Mouse (Mus musculus) heart, adult 8-10 months (tissue): ENCODE data around the gene Armc5. TPM values are rescaled to one million over a fixed set of nuclear protein-coding genes. Genes with fewer than 3 reads are reported as not detected.
A peak's percentile ranks its signal among the peaks of the same experiment; 100 is the strongest.

Experiments
- DNase-seq: peaks from one replicate; pipeline ENCODE4 v3.0.0; 2022; ENCODE audit warnings: low spot score
- total RNA-seq, 4 experiments: library from RNA; stranded (reverse); gene quantifications; 2 replicates each; pipeline ENCODE4 v1.2.4; 2022

Gene Armc5
- total RNA-seq, 4 experiments from 2014 or later = 7.0 to 10.5 (median 7.9) TPM

DNA sequence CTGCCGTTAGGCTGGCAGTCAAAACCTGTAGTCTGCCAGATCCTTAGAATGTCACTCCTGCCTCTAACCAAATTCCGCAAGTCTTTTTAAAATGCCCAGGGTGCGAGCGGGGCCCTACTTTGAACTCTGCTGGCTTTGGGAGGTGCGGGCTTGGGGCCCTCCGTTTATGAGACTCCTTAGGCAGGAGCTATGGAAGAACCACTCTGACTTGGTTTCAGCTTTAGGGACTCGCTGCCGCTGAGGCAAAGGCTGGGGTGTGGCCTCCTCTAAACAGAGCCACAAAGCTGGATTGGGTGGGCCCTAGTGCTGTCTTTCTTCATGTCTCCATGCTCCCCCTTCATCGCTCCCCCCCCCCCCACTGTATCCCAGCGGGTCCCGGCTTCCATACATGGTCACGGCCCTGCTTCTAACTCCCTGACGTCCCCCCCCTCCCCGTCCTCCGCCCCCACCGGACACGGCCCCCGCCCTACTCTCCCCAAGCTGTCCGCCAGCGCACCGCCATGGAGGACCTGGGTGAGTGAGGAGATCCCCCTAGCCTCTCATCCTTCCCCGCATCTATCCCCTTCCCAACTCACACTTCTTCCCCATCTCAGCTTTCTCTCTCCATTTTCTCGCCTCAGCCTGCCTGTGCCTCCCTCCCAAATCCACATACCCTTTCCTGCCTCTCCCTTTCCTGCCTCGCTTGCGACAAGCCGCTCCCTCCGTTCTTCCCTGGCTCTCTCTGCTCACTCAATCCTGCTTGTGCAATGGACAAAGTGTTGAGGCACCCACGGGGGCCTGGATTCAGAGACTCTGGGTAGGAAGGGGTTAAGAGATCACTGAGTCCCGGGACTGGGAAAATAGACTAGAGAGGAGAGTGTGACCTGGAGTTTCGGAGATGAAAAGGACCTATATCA is 9.6 kb downstream of the Armc5 start, which contains the start of gene Tgfb1i1:
Gene Tgfb1i1 (plus strand): TSS at position 317 of the 896 bp plus-strand sequence.
- DNase-seq = peak; percentile 68

DNA sequence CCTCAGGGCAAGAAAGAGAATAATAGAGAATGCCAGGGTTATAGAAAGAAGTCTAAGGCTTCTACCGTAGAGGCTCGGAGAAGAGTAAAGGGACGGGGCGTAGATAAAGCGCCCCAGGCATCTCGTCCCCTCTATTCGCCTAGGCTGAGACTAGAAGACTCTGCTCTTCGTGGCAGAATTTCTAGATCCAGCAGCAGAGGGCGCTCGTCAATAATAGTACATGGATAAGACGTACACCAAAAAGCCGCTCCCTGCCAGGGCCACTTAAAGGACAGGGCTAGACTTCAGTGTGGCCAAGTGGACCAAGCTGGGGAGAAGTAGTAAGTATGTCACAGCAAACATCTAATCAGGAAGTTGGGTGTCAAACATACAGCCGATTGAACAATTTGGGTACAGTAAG is 10.3 kb downstream of the Armc5 start:
- DNase-seq = peak; percentile 90

DNA sequence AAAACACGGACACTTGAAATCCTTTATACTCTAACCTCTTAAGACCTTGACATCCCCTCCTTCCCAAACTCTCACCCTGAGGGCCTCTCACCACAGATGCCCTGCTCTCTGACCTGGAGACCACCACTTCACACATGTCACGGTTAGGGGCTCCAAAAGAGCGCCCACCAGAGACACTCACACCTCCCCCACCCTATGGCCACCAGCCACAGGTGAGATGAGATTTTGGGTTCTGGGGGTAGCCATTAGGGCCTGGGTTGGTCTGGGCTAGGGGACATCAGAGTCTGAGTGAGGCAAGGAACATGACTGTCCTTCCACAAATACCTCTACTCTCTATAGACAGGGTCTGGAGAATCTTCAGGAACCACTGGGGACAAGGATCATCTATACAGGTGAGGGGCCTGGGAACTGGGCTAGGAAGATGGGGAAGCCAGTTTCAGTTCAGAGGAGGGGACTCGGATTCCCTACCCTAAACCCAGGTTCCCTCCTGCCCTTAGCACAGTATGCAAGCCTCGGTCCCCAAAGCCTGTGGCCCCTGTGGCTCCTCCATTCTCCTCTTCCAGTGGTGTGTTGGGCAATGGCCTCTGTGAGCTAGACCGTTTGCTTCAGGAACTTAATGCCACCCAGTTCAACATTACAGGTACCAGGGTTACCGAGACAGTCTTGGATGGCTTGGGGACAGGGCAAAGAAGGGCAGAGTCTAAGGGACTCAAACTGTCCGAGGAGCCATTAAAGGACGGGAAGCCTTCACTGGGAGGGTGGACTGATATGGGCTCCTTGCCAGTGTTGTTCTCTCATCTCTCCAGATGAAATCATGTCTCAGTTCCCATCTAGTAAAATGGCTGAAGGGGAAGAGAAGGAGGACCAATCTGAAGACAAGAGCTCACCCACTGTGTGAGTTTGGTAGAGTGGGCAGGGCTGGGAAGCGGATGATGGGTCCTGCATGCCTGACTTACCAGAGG is 11.2 kb downstream of the Armc5 start:
- no peak for DNase-seq

DNA sequence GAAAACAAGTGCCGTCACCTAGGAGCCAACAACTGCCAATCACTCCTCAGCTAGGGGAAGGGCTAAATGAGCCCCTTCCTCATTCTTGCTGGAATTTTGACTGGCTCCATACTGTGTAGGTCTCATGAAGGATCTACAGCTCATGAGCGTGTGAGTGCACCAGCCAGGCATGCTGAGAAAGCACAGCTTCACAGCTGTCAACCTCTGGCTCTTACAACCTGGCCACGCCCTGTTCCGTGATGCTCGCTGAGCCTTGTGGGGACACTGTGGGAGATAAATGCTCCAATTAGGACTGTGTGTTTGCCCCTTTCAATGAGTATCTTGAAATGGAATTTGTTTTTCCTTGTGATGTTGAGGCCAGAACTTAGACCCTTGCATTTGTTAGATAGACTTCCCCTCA is 12.9 kb downstream of the Armc5 start:
- no peak for DNase-seq

DNA sequence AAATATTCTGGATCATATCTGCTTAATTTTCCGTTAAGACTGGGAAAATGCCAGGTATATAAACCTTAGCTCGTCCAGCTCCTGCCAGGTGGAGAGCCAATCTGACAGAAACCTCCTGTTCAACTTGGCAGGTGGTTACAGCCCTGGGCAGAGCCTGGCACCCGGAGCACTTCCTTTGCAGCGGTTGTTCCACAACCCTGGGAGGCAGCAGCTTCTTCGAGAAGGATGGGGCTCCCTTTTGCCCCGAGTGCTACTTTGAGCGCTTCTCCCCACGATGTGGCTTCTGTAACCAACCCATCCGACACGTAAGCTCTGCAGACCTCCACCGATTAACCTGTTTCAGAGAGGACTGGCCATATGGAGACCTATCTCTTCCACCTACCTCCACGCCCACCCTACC is 14.8 kb downstream of the Armc5 start:
- no peak for DNase-seq

DNA sequence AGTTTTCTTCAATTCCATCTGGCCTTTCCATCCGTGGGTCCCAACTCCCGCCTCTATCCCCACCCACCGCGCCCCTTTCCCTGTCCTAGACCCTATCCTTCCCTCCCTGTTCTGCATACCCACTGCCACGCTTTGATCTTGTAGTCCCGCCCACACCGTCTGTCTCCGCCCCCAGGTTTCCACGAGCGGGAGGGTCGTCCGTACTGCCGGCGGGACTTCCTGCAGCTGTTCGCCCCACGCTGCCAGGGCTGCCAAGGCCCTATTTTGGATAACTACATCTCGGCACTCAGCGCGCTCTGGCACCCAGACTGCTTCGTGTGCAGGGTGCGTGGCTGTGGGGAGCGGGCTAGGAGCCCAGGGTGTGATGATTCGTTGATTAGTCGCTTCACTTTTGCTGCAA is 15.5 kb downstream of the Armc5 start:
- DNase-seq = no peak

DNA sequence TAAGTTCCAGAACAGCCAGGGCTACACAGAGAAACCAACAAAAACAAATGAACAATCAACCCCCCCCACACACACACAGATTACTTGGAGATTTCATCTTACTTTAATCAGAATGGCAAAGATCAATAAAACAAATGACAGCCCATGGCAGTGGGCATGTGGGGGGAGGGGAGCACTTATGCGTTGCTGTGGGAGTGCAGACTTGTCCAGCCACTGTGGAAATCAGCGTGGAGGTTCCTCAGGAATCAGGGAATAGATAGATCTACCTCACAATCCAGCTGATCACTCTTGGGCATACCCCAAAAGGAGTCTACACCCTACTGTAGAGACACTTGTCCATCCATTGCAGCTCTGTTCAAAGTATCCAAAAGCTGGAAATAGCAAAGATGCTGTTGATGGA is 17.8 kb downstream of the Armc5 start:
- DNase-seq = no peak

DNA sequence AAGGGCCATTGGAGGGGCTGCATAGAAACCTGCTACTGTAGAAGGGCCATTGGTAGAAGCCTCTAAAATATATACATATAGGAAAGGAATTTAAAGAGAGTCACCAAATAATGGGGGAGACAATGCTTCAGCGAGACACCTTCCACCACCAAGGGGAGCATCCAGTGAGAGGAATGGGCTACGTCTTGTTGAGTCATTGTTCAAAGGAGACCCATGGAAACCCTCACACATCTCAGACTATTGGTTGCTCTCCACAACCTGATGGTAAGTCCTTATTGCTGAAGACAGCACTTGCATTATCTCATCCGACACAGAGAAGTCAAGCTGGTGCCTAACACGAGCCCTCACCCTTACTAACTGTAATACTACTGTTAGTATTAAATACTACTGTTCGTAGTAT is 18.6 kb downstream of the Armc5 start:
- DNase-seq = no peak

DNA sequence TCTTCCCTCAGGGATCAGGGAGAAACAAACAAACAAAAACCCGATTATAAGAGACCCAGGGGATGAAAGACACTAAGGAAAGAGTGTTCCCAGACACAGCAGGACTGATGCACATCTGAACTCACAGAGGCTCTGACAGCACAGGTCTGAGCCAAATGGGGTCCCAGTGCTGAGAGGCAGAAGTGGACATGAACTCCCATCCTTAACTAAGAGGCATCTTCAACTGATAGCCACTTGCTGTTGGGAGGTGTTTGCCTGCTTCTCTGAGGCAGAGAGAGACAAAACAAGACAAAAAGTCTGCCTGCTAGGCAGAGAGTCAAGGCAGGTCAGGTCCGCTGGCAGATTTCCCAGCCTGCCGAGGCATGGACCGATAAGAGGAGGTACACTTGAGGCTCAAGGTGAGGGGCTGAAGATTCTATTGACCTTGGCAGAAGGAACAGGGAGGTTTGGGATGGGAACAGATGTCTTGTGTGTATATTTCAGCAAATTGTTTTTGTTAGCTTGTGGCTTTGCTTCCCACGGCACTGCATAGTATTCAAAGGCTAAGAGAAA is 19.7 kb downstream of the Armc5 start:
- no peak for DNase-seq

DNA sequence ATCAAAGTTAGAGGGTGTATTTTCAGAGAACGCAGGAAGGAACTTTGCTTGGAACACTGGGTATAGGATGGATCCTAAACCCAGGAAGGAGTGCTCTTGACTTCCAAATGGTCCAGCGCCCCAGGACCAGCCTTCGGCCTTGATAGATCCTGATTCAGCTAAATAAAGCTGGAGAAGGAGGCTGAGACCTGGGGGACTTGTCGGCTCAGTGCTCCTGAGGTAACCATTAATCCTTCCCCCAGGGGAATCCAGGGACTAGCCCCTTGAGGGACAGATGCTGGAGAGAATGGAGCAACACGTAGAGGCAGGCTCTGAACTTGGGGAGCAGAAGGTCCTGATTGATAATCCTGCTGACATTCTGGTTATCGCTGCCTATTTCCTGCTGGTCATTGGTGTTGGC is 28.3 kb downstream of the Armc5 start, which contains the start of gene Slc5a2:
Gene Slc5a2 (plus strand): TSS at position 247 of the 400 bp plus-strand sequence.
- no peak for DNase-seq

DNA sequence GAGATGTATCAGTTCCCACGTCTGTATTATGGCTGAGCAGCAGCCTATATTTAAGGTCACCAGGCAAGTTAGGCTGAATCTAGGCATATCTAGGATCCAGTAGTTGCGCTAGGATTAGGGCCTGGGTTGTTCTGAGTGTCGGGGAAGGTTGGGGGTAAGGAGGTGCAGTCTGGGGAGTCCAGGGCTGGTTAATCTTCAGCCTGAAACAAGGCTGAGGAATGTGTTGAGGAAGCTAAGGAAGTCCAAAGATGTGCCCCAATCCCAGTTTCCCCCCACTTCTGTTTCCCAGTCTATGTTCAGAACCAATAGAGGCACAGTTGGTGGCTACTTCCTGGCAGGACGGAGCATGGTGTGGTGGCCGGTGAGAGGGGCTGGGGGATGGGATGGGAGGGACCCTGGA is 28.9 kb downstream of the Armc5 start:
- no peak for DNase-seq

DNA sequence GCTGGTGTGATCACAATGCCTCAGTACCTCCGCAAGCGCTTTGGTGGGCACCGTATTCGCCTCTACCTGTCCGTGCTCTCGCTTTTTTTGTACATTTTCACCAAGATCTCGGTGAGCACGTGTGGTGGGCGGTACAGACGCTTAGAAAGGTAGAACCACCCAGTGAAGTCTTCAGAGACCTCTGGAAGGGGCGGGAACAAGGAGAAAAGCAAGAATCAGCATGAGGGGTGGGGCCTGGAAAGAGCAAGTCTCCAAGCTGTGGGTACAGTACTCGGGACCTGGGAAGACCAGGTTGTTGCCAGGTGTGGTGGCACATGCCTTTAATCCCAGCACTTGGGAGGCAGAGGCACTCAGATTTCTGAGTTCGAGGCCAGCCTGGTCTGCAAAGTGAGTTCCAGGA is 30.2 kb downstream of the Armc5 start:
- no peak for DNase-seq

DNA sequence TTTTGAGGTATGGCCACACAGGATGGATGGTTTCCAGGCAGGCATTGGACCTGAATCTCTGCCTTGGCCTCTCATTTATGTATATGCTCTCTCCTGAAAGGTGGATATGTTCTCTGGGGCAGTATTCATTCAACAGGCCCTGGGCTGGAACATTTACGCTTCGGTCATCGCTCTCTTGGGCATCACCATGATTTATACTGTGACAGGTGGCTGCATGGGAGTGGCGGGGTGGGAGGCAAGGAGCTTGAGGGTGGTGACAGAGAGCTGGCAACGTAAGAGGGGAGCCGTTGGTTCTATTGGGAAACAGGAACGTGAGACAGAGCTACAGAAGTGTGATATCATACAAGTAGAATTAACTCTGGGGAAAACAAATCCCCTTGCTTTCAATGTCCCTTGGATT is 30.7 kb downstream of the Armc5 start:
- DNase-seq = no peak

DNA sequence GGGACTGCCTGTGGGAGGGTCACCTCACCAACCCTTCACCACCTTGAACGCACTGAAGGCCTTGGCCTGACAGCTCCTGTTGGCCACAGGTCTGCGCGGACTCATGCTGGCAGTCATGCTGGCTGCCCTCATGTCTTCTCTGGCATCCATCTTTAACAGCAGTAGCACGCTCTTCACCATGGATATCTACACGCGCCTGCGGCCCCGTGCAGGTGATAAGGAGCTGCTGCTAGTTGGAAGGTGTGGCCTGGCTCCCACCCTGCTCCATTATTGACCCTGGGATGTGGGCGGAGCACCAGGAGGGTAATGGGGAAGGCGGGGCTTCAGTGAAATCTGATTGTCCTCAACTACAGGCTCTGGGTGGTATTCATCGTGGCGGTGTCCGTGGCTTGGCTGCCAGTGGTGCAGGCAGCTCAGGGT is 33.3 kb downstream of the Armc5 start:
- DNase-seq = no peak

DNA sequence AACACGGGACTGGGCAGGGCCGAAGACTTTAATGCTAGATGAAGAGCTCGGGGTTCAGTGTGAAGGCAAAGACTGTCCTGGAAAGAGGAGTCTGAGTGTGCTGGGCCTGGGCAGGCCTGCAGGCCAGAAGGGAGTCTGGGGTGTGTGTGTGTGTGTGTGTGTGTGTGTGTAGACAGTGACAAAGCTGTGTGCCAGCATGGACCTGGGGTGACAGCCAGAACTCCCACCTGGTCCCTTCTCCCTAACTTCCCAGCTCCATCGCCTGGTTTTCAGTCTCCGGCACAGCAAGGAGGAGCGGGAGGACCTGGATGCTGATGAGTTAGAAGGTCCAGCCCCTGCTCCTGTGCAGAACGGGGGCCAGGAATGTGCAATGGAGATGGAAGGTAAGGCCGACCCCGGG is 34.4 kb downstream of the Armc5 start:
- no peak for DNase-seq

DNA sequence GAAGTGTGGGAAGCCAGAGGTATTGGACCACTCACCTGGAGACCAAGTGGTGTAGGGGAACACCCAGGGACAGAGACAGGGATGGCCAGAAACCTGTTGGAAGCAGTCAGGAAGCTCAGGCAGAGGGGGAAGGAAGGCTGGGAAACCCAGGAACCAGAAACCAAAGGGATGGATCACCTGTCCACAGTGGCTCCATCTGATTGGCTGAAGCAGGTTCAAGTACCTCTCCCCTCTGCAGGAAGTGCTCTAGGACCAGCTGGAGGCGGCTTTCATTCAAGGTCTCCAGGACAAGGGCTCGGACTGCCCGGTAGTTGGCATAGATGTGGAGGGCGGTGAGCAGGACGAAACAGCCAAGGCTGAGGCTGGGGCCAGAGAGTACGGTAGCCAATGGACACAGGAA is 38.9 kb downstream of the Armc5 start:
- no peak for DNase-seq

DNA sequence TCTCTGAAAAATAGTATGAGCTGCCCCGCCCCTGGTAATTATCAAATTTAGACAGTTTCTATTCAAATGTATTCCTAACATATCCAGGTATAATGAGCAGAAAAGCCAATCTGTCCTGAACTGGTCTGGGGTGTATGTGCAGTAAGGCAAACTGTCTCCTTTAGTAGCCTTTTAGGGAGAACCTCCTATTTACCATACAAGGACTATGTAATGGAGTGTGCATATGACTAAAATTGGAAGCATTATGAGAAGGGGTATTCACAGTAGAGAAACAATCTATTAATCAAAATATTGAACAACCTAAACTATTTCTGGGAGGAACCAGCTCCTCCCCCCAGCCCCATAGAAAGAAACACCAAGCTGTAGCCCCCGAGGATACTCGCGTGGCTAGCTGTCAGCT is 42.6 kb downstream of the Armc5 start:
- no peak for DNase-seq

DNA sequence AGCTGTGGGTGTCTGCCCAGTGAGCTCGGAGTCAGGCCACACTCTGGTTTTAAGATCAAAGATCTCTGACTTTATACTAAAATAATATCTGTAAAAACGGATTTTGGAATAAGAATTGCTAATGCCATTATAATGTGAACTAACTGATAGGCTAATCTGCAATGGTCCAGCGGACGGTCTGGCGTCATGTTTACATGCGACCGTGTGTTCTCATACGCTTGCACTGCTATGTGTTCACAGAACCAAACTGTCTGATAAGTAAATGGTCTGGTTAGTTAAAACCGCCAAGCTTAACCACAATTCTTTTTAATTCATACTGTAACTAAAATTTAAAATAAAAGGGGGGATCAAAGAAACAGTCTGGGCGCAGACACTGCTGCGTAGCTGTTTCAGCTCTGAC is 44.6 kb downstream of the Armc5 start:
- DNase-seq = no peak

DNA sequence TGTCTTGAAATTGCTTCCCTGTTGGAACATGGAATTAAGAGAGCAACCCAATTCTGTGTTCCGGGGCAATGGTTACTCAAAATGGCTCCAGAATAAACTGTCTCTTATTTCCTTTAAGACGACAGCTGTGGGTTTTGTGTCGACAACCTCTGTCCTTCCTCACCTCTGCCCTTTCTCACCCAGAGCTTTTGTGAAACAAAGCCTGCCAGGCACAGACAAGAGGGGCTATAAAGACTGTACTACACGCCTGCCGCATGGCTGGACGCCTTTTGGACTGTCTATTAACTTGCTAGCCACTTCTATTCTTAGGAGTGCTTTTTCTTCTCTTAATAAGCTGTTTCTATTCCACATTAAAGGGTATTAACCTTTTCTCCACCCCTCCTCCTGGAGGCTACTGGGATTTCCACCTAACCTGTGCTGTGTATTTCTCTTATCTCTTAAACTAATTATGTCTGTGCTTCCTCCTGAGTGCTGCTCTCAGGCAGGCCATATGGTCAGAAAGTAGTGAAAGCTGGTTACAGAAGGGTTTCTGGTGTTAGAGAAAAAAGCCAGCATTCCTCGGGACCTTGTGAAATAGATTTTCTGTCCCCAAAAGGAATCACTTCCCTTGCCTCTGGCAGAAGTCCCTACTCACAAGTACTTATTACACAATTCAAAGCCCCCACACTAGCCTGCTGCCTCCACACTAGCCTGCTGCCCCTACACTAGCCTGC is 45.5 kb downstream of the Armc5 start:
- DNase-seq = no peak

DNA sequence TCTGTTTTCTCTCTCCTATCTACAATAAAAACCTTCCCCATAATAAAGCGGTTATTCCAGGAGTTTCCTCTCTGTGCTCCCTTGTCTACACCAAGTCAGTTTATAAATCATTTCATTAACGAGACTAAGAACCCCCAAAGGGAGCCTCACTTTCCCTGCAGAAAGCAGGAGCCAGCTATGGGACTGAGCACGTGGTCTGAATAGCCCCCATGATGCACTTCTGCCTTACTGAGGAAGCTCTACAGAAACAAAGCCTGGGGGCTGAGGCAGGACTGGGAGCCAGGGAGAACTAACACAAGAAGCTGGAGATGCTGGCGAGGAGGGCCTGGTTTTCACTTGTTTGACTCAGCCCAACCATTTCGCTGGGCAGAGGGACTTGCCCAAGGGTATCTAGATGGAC is 46.9 kb downstream of the Armc5 start:
- DNase-seq = no peak

DNA sequence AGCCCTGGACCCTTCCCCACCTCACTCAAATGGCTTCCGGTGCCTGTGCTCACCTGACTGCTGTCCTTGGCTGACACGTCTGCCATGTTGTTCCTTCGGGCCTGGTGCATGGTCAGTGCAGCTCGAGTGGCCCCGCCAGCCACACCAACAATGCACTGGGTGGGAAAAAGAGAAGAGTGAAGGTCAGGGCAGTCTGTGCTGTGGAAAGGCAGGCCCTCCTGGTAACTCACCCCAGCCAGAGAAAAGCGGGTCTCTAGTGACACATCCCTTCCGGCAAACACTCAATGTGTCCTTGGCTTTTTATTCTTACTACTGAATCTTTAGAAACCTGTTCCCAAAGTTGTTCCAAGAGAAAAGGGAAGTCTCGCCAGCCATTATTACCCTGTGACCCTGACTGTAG is 47.9 kb downstream of the Armc5 start:
- DNase-seq = no peak
